Mouse (Mus musculus) retina, postnatal 1 day (tissue): Measurements from ENCODE around the gene Rdm1.
"Not testable (repeated sequence)": the region's sequence is repeated elsewhere in the genome, so short reads cannot be mapped to it uniquely, and the experiment has no call there.

Experiments
- DNase-seq: peaks from one replicate; pipeline ENCODE4 v3.0.0-alpha.2; 2012

The Rdm1 gene

GRCm38 (mm10) chr11:101626995-101627856 is at the start of gene Rdm1:
Gene Rdm1 (plus strand): TSS chr11:101627195.
- peak; percentile 96 for DNase-seq

- DNase-seq, result no peak
These were observed 45.8 kb upstream of the Rdm1 start for GRCm38 (mm10) chr11:101581081-101581764.

GRCm38 (mm10) chr11:101582054-101583035 is 44.6 kb upstream of the Rdm1 start, which contains the start of gene Tmem106a:
Gene Tmem106a (plus strand): TSS chr11:101582242.
- peak; percentile 75 for DNase-seq

- DNase-seq, result no peak
These were observed 43.8 kb upstream of the Rdm1 start for GRCm38 (mm10) chr11:101583205-101583604.

GRCm38 (mm10) chr11:101585031-101585430 is 42.0 kb upstream of the Rdm1 start:
- not testable (repeated sequence) for DNase-seq

GRCm38 (mm10) chr11:101585805-101586204 is 41.2 kb upstream of the Rdm1 start:
- DNase-seq, result no peak

GRCm38 (mm10) chr11:101587676-101588075 is 39.3 kb upstream of the Rdm1 start:
- no peak for DNase-seq

- no peak for DNase-seq
These were observed 38.1 kb upstream of the Rdm1 start for GRCm38 (mm10) chr11:101588868-101589267.

GRCm38 (mm10) chr11:101589444-101589843 is 37.6 kb upstream of the Rdm1 start:
- DNase-seq, result peak; percentile 66

- no peak for DNase-seq
These were observed 36.9 kb upstream of the Rdm1 start for GRCm38 (mm10) chr11:101589989-101590624.

GRCm38 (mm10) chr11:101599156-101599555 is 27.8 kb upstream of the Rdm1 start, which contains the start of gene Gm11634:
Gene Gm11634 (minus strand): TSS chr11:101599256.
- no peak for DNase-seq

GRCm38 (mm10) chr11:101602491-101602890 is 24.5 kb upstream of the Rdm1 start:
- peak; percentile 83 for DNase-seq

- no peak for DNase-seq
These were observed 22.9 kb upstream of the Rdm1 start for GRCm38 (mm10) chr11:101604116-101604515.

GRCm38 (mm10) chr11:101604531-101605453 is 22.2 kb upstream of the Rdm1 start:
- DNase-seq, result peak; percentile 85

- not testable (repeated sequence) for DNase-seq
These were observed 19.9 kb upstream of the Rdm1 start for GRCm38 (mm10) chr11:101607134-101607533.

- no peak for DNase-seq
These were observed 16.6 kb upstream of the Rdm1 start for GRCm38 (mm10) chr11:101610445-101610844.

- no peak for DNase-seq
These were observed 13.4 kb upstream of the Rdm1 start for GRCm38 (mm10) chr11:101613596-101613995.

- no peak for DNase-seq
These were observed 12.9 kb upstream of the Rdm1 start for GRCm38 (mm10) chr11:101614116-101614515.

- DNase-seq, result no peak
These were observed 11.6 kb upstream of the Rdm1 start for GRCm38 (mm10) chr11:101615380-101615779.

GRCm38 (mm10) chr11:101616104-101616503 is 10.9 kb upstream of the Rdm1 start:
- no peak for DNase-seq
